Mouse (Mus musculus): Measurements from ENCODE around the gene Dpp9.

Dpp9 gene

GRCm38 (mm10) chr17:56141702-56142605 lies 76.8 kb downstream of the Dpp9 start:
- DNase-seq (ENCODE audit: low read depth, low spot score) = no peak

DNA sequence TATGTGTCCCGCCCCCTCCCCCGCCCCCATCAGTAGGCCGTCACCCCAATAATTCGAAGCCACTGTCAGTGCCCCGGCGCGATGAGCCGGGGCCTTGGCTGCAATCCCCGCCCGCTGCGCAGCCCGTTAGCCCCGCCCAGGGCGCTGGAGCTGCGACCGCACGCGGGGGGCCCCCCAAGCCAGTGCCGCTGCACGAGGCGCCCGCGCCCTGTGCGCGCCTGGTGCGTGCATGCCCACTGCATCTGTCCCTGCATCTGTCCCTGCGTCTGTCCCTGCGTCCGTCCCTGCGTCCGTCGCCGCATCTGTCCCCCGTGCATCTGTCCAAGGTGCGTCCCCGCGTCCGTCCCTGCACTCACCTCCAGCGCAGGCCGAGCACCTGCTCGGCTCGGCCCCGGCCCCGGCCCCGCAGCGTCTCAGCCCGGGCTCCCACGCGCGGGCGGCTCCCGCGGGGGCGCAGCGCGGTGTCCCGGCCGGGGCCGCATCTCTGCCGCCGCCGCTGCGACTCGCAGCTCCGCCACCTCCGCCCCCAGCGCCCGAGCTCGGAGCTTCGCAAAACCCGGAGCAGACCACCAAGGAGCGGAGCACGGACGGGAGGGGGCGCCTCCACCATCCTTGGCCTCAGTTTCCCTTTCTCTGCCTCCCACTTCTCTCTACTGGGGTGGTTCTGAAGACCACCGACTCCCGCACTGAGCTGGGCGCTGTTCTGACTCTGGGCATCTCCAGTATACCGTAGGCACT lies 78.7 kb downstream of the Dpp9 start, which contains the start of gene Sema6b:
TSS of gene Sema6b (minus strand) at position 486 of the 738 bp plus-strand sequence.
- DNase-seq (ENCODE audit: low read depth, low spot score) = no peak

- DNase-seq (ENCODE audit: low read depth, low spot score) = no peak
Measured at GRCm38 (mm10) chr17:56139355-56139754, 79.3 kb downstream of the Dpp9 start.

DNA sequence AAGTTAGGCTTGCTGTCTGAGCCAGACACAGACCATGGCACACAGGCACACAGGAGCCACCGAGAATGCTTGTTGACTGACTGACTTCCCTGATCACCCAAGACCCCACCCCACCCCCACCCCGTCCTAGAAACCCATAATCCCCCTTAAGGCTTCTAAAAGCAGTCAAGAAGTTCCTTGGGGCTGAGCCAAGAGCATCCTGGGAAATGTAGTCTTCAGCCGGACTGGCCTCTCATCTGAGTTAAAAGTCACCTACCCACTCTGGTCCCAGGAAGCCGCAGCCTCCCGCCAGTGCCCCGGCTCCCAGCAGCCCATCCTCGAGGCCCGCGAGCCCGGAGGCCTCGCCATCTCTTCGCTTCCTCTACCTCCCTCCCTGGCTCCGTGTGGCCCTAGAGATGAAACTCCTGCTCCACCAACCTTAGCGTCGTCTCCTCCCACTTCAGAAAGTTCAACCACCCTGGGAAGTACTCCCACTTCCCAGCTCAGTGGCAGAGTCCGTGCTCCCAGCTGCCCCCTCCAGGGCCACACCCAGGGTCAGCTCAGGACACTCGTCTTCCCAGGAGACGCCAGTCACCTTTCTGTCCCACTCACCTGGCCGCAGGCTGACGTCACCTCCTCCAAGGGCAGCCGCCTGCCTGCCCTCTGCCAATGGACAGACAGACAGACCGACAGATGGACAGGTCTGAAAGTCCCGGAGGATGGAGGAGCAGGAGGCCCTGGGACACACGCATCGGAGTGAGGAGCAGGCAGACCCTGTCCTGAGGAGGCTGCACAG lies 80.7 kb downstream of the Dpp9 start:
- DNase-seq (ENCODE audit: low read depth, low spot score) = no peak
